Mouse (Mus musculus) testis, adult 2 months (tissue): ENCODE results near the gene Rbfox3. TPM values are rescaled to one million over a fixed set of nuclear protein-coding genes. Genes with fewer than 3 reads are reported as not detected.

ENCODE experiments used
- H3K27ac ChIP-seq: fragments of 200-500 bp; 2 replicates; pipeline ENCODE4 v1.5.1; 2012; ENCODE audit warnings: low read depth, low read length; ENCODE audit not compliant: control insufficient read depth, insufficient read depth
- H3K27me3 ChIP-seq: fragments of 200-500 bp; 2 replicates; pipeline ENCODE4 v1.6.1; 2012; ENCODE audit warnings: mild to moderate bottlenecking, low read length, moderate library complexity; ENCODE audit not compliant: control insufficient read depth, insufficient read depth
- H3K36me3 ChIP-seq: fragments of 200-500 bp; 2 replicates; pipeline ENCODE4 v1.6.1; 2012; ENCODE audit warnings: mild to moderate bottlenecking, low read length; ENCODE audit not compliant: control insufficient read depth, insufficient read depth
- H3K4me1 ChIP-seq: fragments of 200-500 bp; 2 replicates; pipeline ENCODE4 v1.6.1; 2012; ENCODE audit warnings: low read length; ENCODE audit not compliant: control insufficient read depth, insufficient read depth
- H3K4me3 ChIP-seq: fragments of 200-500 bp; 2 replicates; pipeline ENCODE4 v1.5.1; 2012; ENCODE audit warnings: low read depth, mild to moderate bottlenecking, low read length, moderate library complexity, mixed read lengths; ENCODE audit not compliant: control insufficient read depth
- CTCF ChIP-seq: fragments of 200-500 bp; IDR thresholded peaks from 2 replicates; pipeline ENCODE4 v1.5.1; 2012; ENCODE audit warnings: low read depth, mild to moderate bottlenecking, inconsistent platforms, low read length, moderate library complexity; ENCODE audit not compliant: control insufficient read depth, insufficient read depth, insufficient replicate concordance
- POLR2A ChIP-seq: fragments of 200-500 bp; IDR thresholded peaks from 2 replicates; pipeline ENCODE4 v1.6.1; 2012; ENCODE audit warnings: low read depth, mild to moderate bottlenecking, inconsistent platforms, low read length, moderate library complexity; ENCODE audit not compliant: control insufficient read depth
- polyA plus RNA-seq: library from polyadenylated mRNA; depleted of rRNA; stranded (reverse); fragments of >200 nt; gene quantifications from 2 replicates; pipeline ENCODE4 v1.2.3, GENCODE M21; 2012

The Rbfox3 gene
- polyA plus RNA-seq, 1 experiment, result 0.28 TPM

DNA sequence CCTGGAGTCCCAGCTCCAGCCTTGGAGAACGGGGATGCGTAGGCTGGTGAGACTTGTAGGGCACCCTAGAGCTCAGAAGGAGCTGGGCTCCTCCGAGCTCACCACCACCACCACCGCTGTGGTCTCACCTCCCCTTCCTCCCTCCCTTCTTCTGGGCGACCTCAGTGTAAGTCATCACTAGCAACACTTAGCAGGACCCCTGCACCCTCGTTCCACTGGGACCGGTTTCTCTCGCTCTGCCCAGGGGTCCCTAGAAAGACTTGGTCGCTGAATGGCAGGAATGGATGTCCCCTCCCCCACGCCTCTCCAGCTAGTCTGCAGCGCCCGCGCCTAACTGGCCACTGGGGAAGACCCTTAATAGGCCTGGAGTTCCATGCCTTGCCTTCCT, 1.6 kb downstream of the Rbfox3 start:
- peak overlapping the region; percentile 32; the same call in 1 of the 2 replicates for H3K4me3 ChIP-seq
- no peak overlapping the region for H3K27ac ChIP-seq
- H3K4me1 ChIP-seq, result peaks cover 15% of the 10 kb centered on the region
- H3K27me3 ChIP-seq, result peaks cover 4% of the 10 kb centered on the region
- TF ChIP-seq CTCF (no peak), POLR2A (no peak)
- no peaks in the 10 kb centered on the region for H3K36me3 ChIP-seq

DNA sequence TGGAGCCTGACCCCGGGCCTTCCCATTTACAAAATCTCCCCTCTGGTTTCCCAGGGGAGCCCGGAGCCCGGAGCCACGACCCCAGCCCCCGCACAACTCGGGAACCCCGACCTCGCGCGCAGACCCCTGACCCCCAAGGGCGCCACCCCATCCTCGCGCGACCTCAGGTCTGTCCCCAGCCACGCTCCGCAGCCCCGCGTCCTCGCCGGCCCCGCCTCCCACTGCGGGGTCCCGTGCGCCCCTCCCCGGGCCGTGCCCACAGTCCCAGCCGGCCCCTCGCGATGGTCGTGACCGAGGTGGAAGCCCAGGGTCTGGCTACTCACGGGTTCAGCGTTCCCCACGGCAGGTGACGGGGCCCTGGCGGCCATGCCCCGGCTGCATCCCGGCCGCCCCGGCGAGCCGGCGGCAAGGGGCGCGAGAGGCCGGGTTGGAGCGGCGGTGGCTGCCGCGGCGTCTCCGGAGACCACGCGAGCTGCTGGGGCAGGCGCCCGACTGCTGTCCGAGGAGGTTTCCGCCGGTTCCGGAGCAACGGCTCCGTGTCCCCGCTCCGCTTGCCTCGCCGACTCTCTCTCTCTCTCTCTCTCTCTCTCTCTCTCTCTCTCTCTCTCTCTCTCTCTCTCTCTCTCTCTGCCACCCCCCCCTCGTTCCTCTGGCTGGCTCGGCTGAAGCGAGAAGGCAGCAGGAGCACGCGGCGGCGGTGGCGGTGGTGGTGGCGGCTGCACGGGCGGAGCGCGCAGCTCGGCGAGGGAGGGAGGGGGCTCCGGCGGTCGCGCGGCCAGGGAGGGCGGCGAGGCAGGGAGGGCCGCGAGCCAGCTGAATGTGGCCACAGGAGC, 2.2 kb downstream of the Rbfox3 start:
- Histone ChIP-seq H3K4me1 (peaks cover 15% of the 10 kb centered on the region), H3K36me3 (no peaks in the 10 kb centered on the region), H3K27me3 (peaks cover 4% of the 10 kb centered on the region), H3K27ac (no peak overlapping the region), H3K4me3 (peak overlapping the region; percentile 32)
- TF ChIP-seq CTCF (no peak), POLR2A (no peak)

DNA sequence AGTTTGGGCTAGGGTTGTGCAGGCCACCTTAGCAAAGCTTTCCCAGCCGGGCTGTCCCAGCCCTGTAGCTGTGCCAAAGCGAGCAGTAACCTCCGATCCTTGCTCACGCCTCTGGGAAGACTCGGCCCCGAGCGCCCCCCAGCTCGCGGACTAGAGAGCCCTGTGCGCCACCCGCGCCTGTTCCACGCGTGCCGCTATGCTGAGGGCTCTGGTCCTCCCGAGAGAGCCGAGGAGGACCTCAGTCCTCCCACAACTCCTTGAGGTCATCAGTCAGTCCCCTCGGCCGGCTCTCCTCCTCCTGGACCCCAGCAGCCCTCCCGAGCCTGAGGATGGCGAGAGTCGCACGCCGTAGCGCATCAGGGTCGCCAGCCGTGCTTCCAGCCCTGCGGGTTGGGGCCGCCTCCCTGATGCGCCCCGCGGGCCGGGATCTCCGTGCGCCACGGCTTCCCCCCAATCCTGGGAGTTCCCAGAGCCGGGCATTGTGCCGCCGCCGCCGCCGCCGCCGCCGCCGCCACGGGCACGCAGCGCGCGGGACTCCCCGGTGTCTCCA, 2.9 kb downstream of the Rbfox3 start:
- H3K27ac ChIP-seq, result no peak overlapping the region
- no peaks in the 10 kb centered on the region for H3K36me3 ChIP-seq
- no peak overlapping the region; the same call in 1 of the 2 replicates for H3K4me3 ChIP-seq
- peaks cover 15% of the 10 kb centered on the region for H3K4me1 ChIP-seq
- peaks cover 4% of the 10 kb centered on the region for H3K27me3 ChIP-seq
- TF ChIP-seq CTCF, result no peak
- no peak for TF ChIP-seq POLR2A

DNA sequence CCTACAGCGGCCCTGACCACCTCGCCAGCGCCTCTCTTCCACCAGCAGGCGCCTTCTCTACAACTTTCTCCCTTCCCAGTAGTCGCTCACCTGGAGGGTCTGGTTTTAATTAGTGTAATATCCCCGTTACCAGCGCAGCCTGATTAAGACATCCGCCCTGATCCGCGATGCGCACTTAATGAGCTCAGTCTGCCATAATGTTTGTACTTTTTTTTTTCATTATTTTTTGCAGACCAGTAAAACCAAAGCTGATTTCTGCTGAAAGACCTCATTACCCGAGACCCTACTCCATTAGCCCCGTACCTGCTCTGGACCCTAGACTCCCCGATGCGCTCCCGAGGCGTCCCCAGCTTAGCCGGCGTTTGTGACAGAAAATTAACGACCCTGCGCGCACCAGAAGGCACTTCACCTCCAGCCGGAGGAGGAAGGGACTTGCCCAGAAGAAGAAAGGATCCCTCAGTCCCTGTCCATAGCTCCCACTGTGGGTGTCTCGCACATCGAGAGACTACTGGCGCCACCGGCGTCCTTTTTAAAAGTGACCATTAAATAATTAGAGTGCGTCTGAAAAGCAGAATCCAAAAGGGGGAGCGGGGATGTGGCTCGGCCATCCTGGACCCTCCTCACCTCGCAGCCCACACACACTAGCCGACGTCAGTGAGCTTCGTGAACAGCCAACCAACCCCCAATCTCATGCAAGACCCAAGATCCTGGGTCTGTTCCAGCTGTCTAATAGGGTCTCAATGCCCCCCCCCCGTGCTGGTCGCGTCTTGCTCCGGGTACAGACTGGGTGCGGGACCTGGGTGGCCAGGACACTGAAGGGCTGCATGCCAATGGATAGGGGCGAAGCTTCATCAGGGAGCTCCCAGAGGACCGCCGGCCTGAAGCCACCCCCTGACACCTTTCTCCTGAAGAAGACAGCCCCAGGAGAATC, 3.7 kb downstream of the Rbfox3 start:
- H3K4me3 ChIP-seq, result no peak overlapping the region
- H3K4me1 ChIP-seq, result peaks cover 15% of the 10 kb centered on the region

DNA sequence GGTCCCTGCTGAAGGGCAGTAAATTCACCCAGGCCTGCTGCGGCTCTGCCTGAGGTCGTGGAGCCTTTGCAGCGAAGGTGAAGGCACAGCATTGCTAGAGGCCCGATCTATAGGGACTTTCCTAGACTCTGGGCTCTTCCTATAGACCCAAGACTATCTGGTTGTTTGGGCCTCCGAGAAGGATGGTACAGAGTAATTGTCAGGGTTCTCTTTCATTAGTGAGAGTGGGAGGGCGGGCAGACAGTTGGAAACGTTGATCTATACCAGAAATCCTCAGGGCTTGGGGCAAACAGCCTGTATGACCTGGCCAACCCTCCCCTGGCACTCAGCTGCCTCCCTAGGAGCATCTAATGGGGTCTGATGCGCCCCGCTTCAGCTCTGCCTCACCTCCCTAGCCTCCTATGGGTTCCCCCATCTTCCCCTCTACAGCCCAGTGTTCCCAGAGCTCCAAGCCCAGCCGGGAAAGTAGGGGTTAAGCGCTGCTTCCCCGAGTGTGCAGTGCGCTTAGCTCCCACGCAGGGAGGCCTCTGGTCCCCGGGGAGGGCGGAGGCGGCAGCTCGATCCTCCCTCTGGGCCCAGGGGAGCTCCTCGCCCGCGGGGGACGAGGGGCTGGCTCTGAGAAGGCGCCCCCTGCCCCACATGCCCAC, 4.5 kb downstream of the Rbfox3 start:
- Histone ChIP-seq H3K27ac (no peak overlapping the region), H3K4me3 (no peak overlapping the region), H3K4me1 (peaks cover 15% of the 10 kb centered on the region), H3K36me3 (no peaks in the 10 kb centered on the region), H3K27me3 (peaks cover 4% of the 10 kb centered on the region)
- no peak for TF ChIP-seq POLR2A
- no peak for TF ChIP-seq CTCF

More for the DNA sequence above, 3.7 kb downstream of the Rbfox3 start:
- TF ChIP-seq POLR2A, result no peak
- no peaks in the 10 kb centered on the region for H3K36me3 ChIP-seq
- H3K27ac ChIP-seq, result no peak overlapping the region
- H3K27me3 ChIP-seq, result peaks cover 4% of the 10 kb centered on the region

DNA sequence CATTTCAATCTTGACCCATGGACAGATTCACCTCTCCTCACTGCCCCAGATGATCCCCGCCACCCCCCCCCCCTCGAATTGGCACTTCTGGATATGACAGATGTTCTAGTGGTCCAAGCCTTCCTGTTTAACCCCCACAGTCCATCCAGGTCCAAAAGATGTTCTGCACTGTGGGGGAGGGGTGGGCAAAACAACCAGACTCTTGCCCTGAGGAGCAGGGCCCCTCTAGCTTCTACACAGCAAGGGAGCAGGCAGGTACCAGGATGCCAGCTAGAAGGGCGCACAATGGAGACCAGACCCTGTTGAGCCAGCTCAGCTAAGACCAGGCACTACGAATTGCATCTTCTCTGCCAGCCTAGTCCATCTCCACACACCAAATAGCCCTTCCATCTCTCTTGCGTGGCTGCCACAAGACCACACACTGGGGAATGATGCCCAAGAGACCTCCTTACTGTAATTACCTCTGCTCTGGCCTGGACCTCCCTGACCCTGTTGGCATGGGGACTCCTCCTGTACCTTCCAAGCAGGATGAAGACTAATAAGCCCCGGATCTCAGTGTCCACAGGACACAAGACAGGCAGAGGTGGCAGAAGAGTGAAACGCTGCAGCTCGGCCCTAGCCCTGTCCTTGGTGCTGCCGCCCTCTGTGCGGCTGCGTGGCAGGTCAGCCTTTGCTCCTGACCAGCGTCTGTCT, 5.1 kb downstream of the Rbfox3 start:
- peaks cover 4% of the 10 kb centered on the region for H3K27me3 ChIP-seq
- no peak overlapping the region for H3K4me3 ChIP-seq
- no peaks in the 10 kb centered on the region for H3K36me3 ChIP-seq
- H3K4me1 ChIP-seq, result peaks cover 15% of the 10 kb centered on the region
- TF ChIP-seq CTCF (no peak), POLR2A (no peak)
- H3K27ac ChIP-seq, result no peak overlapping the region

DNA sequence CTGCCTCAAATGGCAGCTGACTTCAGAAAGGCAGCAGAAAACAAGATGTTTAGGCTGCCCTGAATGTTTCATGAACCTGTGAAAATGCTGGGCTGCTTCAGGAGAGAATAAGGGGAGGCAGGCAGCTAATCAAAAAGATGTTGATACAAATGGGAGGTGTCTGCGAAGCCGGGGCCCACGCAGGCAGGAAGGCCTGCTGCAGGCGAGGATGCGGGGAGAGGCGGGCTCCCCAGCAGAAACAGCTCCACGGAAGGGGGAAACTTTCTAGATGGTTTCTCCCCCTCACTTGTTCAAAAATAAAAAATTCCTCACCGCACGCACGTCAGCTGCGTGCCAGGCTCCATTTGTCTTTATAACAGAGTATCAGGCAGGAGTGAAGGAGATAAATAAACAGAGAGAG, 5.7 kb downstream of the Rbfox3 start:
- TF ChIP-seq CTCF (no peak), POLR2A (no peak)
- no peak overlapping the region for H3K27ac ChIP-seq
- H3K36me3 ChIP-seq, result no peaks in the 10 kb centered on the region
- no peak overlapping the region for H3K4me3 ChIP-seq
- peaks cover 4% of the 10 kb centered on the region for H3K27me3 ChIP-seq
- H3K4me1 ChIP-seq, result peaks cover 15% of the 10 kb centered on the region
